Mouse (Mus musculus) cerebellum, adult 2 months (tissue): ENCODE data around the gene Hemk1. TPM values are rescaled to one million over a fixed set of nuclear protein-coding genes. Genes with fewer than 3 reads are reported as not detected.

Experiments
- DNase-seq, 2 experiments: peaks; one replicate each; pipeline ENCODE4 v3.0.0; 2021
- H3K27ac ChIP-seq: fragments of 200-500 bp; 2 replicates; pipeline ENCODE4 v1.5.1; 2012; ENCODE audit warnings: low read length, control low read depth, inconsistent platforms; ENCODE audit not compliant: insufficient read depth
- H3K27me3 ChIP-seq: fragments of 200-500 bp; 2 replicates; pipeline ENCODE4 v1.6.1; 2012; ENCODE audit warnings: inconsistent platforms, mild to moderate bottlenecking, low read length, moderate library complexity; ENCODE audit not compliant: control insufficient read depth, insufficient read depth
- H3K4me1 ChIP-seq: fragments of 200-500 bp; 2 replicates; pipeline ENCODE4 v1.6.1; 2011; ENCODE audit warnings: low read length; ENCODE audit not compliant: control insufficient read depth, insufficient read depth
- H3K4me3 ChIP-seq: fragments of 200-500 bp; replicated peaks from 2 replicates; pipeline ENCODE3; 2011; ENCODE audit warnings: mild to moderate bottlenecking, low read depth, low read length, control low read depth; ENCODE audit not compliant: insufficient read depth
- CTCF ChIP-seq: fragments of 200-500 bp; IDR thresholded peaks from 2 replicates; pipeline ENCODE4 v1.5.1; 2011; ENCODE audit warnings: low read depth, mild to moderate bottlenecking, control low read depth, low read length, moderate library complexity, borderline replicate concordance; ENCODE audit not compliant: insufficient read depth
- POLR2A ChIP-seq: fragments of 200-500 bp; IDR thresholded peaks from 2 replicates; pipeline ENCODE4 v1.6.1; 2011; ENCODE audit warnings: low read length, control low read depth, borderline replicate concordance; ENCODE audit not compliant: insufficient read depth
- WGBS: fragments of 180-500 bp; shearing (Covaris S2); methylation state at CpG from one replicate; pipeline ENCODE4 v1.1.7; 2018; 5-methylcytosine and 5-hydroxymethylcytosine counted together
- polyA plus RNA-seq: library from polyadenylated mRNA; depleted of rRNA; stranded (reverse); fragments of >200 nt; gene quantifications from 2 replicates; pipeline ENCODE4 v1.2.3, GENCODE M21; 2012; rRNA removed

Hemk1 gene
- polyA plus RNA-seq, 1 experiment = 27.8 TPM

DNA sequence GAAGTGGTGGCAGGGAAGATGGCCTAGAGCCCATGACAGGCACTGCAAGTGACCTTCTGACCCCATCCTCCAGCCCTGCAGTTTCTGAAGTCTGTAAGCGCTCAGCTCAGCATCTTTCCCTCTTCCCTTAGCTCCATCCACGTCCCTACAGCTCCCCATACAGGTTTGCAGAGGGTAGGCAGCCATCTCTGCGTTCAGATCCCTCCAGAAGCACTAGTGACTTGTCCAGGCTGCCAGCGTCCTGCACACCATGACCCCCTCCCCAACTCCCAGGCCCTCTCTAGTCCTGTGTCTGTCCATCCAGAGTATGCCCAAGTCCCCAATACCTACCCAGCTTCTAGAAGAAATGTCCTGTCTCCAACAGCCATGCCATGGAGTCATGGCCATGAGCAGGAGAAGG is 60.0 kb downstream of the Hemk1 start:
- WGBS = 35% methylated on average over 4 of the region's 4 CpGs
- TF ChIP-seq POLR2A (no peak), CTCF (peak; percentile 74; the same call in 1 of the 2 replicates)
- Histone ChIP-seq H3K27ac (peak overlapping the region; percentile 18; the same call in 1 of the 2 replicates), H3K4me1 (peaks cover 29% of the 10 kb centered on the region), H3K4me3 (no peak overlapping the region), H3K27me3 (no peaks in the 10 kb centered on the region)
- DNase-seq = peak; percentile 58

- Histone ChIP-seq H3K27me3 (no peaks in the 10 kb centered on the region), H3K4me1 (peaks cover 31% of the 10 kb centered on the region), H3K4me3 (no peak overlapping the region), H3K27ac (no peak overlapping the region)
- no peak for DNase-seq
- WGBS = 84% methylated on average over 7 of the region's 7 CpGs
- TF ChIP-seq CTCF (no peak), POLR2A (no peak)
Observed at GRCm38 (mm10) chr9:107277603-107278002, 60.5 kb downstream of the Hemk1 start.

Other genes with a start within 250 kb of the Hemk1 start
- gene Dock3, start 106.4 kb downstream of the Hemk1 start, polyA plus RNA-seq = 121 and 129 TPM in 2 replicates
- gene Mapkapk3, start 48.5 kb downstream of the Hemk1 start, polyA plus RNA-seq = 10.5 and 11.7 TPM in 2 replicates
- 4.1 and 4.3 TPM in 2 replicates for gene Cish, start 42.3 kb downstream of the Hemk1 start, polyA plus RNA-seq
- 44.9 and 52.5 TPM in 2 replicates for gene 6430571L13Rik, start 2.3 kb upstream of the Hemk1 start, polyA plus RNA-seq
- gene Cacna2d2, start 61.3 kb upstream of the Hemk1 start, polyA plus RNA-seq = 130 and 148 TPM in 2 replicates
- 44.3 and 44.6 TPM in 2 replicates for gene Tmem115, start 195.6 kb upstream of the Hemk1 start, polyA plus RNA-seq
- gene Cyb561d2, start 203.8 kb upstream of the Hemk1 start, polyA plus RNA-seq = 21.2 and 21.5 TPM in 2 replicates
- 64.1 and 70.7 TPM in 2 replicates for gene Nprl2, start 203.9 kb upstream of the Hemk1 start, polyA plus RNA-seq
- 1.6 and 2.3 TPM in 2 replicates for gene Zmynd10, start 208.9 kb upstream of the Hemk1 start, polyA plus RNA-seq
- 30.3 and 32.3 TPM in 2 replicates for gene Rassf1, start 213.2 kb upstream of the Hemk1 start, polyA plus RNA-seq
- gene Tusc2, start 224.9 kb upstream of the Hemk1 start, polyA plus RNA-seq = 123 and 127 TPM in 2 replicates
- 10.8 and 11.9 TPM in 2 replicates for gene Hyal2, start 229.6 kb upstream of the Hemk1 start, polyA plus RNA-seq
- 5.7 and 6.8 TPM in 2 replicates for gene Hyal1, start 238.6 kb upstream of the Hemk1 start, polyA plus RNA-seq
- 19.5 and 21.6 TPM in 2 replicates for gene Naa80, start 240.5 kb upstream of the Hemk1 start, polyA plus RNA-seq
- 1.1 TPM in 2 replicates for gene Hyal3, start 242.5 kb upstream of the Hemk1 start, polyA plus RNA-seq
- gene Ifrd2, start 249.3 kb upstream of the Hemk1 start, polyA plus RNA-seq = 20.2 and 23.4 TPM in 2 replicates